Mouse (Mus musculus) G1E (cell line): Measurements from ENCODE around the gene Fxr2. TPM values are rescaled to one million over a fixed set of nuclear protein-coding genes. Genes with fewer than 3 reads are reported as not detected.

Source experiments
- ATAC-seq: 2 replicates; pipeline ENCODE4 v1.8.0; 2016; ENCODE audit warnings: mild to moderate bottlenecking; ENCODE audit not compliant: insufficient number of reproducible peaks, poor library complexity, low FRiP score, severe bottlenecking; ENCODE audit errors: extremely low read depth
- DNase-seq: peaks from one replicate; pipeline ENCODE4 v3.0.0; 2012; ENCODE audit warnings: low spot score
- H3K27me3 ChIP-seq: 2 replicates; pipeline ENCODE4 v1.6.1; 2012; ENCODE audit warnings: mild to moderate bottlenecking, low read length, inconsistent platforms; ENCODE audit not compliant: insufficient read depth
- H3K36me3 ChIP-seq: replicated peaks from 2 replicates; pipeline ENCODE3; 2012; ENCODE audit warnings: mild to moderate bottlenecking, inconsistent platforms
- H3K4me1 ChIP-seq: 2 replicates; pipeline ENCODE4 v1.6.1; 2012; ENCODE audit warnings: low read depth, low read length, inconsistent platforms, mixed read lengths; ENCODE audit not compliant: insufficient read depth
- H3K4me3 ChIP-seq: 2 replicates; pipeline ENCODE4 v1.5.1; 2012; ENCODE audit warnings: low read depth, mild to moderate bottlenecking, inconsistent platforms, low read length, moderate library complexity, mixed read lengths
- H3K9me3 ChIP-seq: replicated peaks from 2 replicates; pipeline ENCODE4 v1.6.1; 2012; ENCODE audit warnings: inconsistent platforms
- CTCF ChIP-seq: IDR thresholded peaks from 2 replicates; pipeline ENCODE4 v1.5.1; 2012; ENCODE audit warnings: low read depth, low read length, inconsistent platforms, mixed read lengths
- GATA1 ChIP-seq: IDR thresholded peaks from 2 replicates; pipeline ENCODE4 v1.6.1; 2012; ENCODE audit warnings: borderline replicate concordance, low read length, inconsistent platforms, mixed read lengths
- GATA2 ChIP-seq: IDR thresholded peaks from 2 replicates; pipeline ENCODE4 v1.6.1; 2012; ENCODE audit warnings: low read depth, low read length, inconsistent platforms, borderline replicate concordance
- POLR2AphosphoS5 ChIP-seq: IDR thresholded peaks from 2 replicates; pipeline ENCODE4 v1.6.1; 2012; ENCODE audit warnings: low read depth, low read length, inconsistent platforms; ENCODE audit not compliant: insufficient replicate concordance
- TAL1 ChIP-seq: conservative IDR thresholded peaks from 2 replicates; pipeline ENCODE4 v1.6.1; 2012; ENCODE audit warnings: low read depth, low read length, inconsistent platforms, mixed read lengths
- polyA plus RNA-seq: library from polyadenylated mRNA; stranded (reverse); fragments of >175 nt; gene quantifications from 2 replicates; pipeline ENCODE4 v1.2.3, GENCODE M21; 2012
- total RNA-seq, 2 experiments: library from RNA; stranded (forward) in 1 of 2; stranded (reverse) in 1 of 2; fragments of 200-1000 nt in 1 of 2; fragments of >200 nt in 1 of 2; fragmentation: Nextera tagmentation in 1 of 2; gene quantifications; 2 replicates each; pipeline ENCODE4 v1.2.3; 2014 to 2017

The Fxr2 gene
- total and polyA plus RNA-seq, 3 experiments: 44.9 to 92.9 (median 82.4) TPM

- H3K4me3 ChIP-seq: no peak overlapping the region
- no peak for TF ChIP-seq GATA1
- TF ChIP-seq CTCF: no peak
- TF ChIP-seq GATA2: no peak
- TF ChIP-seq TAL1: no peak
- no peak for TF ChIP-seq POLR2AphosphoS5
- H3K9me3 ChIP-seq: no peaks in the 10 kb centered on the region
- no peaks in the 10 kb centered on the region for H3K27me3 ChIP-seq
- DNase-seq (no peak), ATAC-seq (no peak)
- H3K36me3 ChIP-seq: peaks cover 86% of the 10 kb centered on the region
- H3K4me1 ChIP-seq: peaks cover 67% of the 10 kb centered on the region
These were observed 41.4 kb upstream of the Fxr2 start for GRCm38 (mm10) chr11:69591424-69591823.

- Histone ChIP-seq H3K36me3 (peaks cover 80% of the 10 kb centered on the region), H3K9me3 (no peaks in the 10 kb centered on the region), H3K4me1 (peaks cover 60% of the 10 kb centered on the region), H3K4me3 (no peak overlapping the region), H3K27me3 (no peaks in the 10 kb centered on the region)
- no peak for TF ChIP-seq POLR2AphosphoS5
- no peak for TF ChIP-seq CTCF
- no peak for TF ChIP-seq GATA1
- TF ChIP-seq GATA2: no peak
- no peak for TF ChIP-seq TAL1
- ATAC-seq (no peak), DNase-seq (no peak)
These were observed 40.7 kb upstream of the Fxr2 start for GRCm38 (mm10) chr11:69591899-69592637.

GRCm38 (mm10) chr11:69592799-69593198, 40.0 kb upstream of the Fxr2 start:
- no peak overlapping the region for H3K4me3 ChIP-seq
- ATAC-seq (no peak), DNase-seq (no peak)
- H3K36me3 ChIP-seq: peaks cover 78% of the 10 kb centered on the region
- no peaks in the 10 kb centered on the region for H3K9me3 ChIP-seq
- peaks cover 53% of the 10 kb centered on the region for H3K4me1 ChIP-seq
- H3K27me3 ChIP-seq: no peaks in the 10 kb centered on the region
- TF ChIP-seq CTCF (no peak), POLR2AphosphoS5 (no peak), GATA1 (no peak), GATA2 (no peak), TAL1 (no peak)

- DNase-seq: no peak
- Histone ChIP-seq H3K36me3 (peaks cover 66% of the 10 kb centered on the region), H3K4me1 (peaks cover 46% of the 10 kb centered on the region)
These were observed 37.9 kb upstream of the Fxr2 start for GRCm38 (mm10) chr11:69594853-69595252.

GRCm38 (mm10) chr11:69599436-69599835, 33.4 kb upstream of the Fxr2 start:
- Histone ChIP-seq H3K4me1 (peaks cover 59% of the 10 kb centered on the region), H3K36me3 (peaks cover 66% of the 10 kb centered on the region), H3K27me3 (no peaks in the 10 kb centered on the region), H3K4me3 (peak overlapping the region; percentile 50; the same call in 1 of the 2 replicates), H3K9me3 (no peaks in the 10 kb centered on the region)
- TF ChIP-seq GATA1: no peak
- no peak for TF ChIP-seq POLR2AphosphoS5
- TF ChIP-seq CTCF: no peak
- no peak for DNase-seq
- ATAC-seq: no peak

More at GRCm38 (mm10) chr11:69594853-69595252, 37.9 kb upstream of the Fxr2 start:
- no peak overlapping the region for H3K4me3 ChIP-seq
- no peaks in the 10 kb centered on the region for H3K9me3 ChIP-seq
- TF ChIP-seq CTCF (no peak), TAL1 (no peak), POLR2AphosphoS5 (no peak), GATA1 (no peak), GATA2 (no peak)
- ATAC-seq: no peak
- H3K27me3 ChIP-seq: no peaks in the 10 kb centered on the region

- peaks cover 66% of the 10 kb centered on the region for H3K4me1 ChIP-seq
- ATAC-seq: no peak
- H3K9me3 ChIP-seq: no peaks in the 10 kb centered on the region
- H3K36me3 ChIP-seq: peaks cover 61% of the 10 kb centered on the region
- DNase-seq: no peak
- peak overlapping the region; percentile 50; the same call in 1 of the 2 replicates for H3K4me3 ChIP-seq
- TF ChIP-seq POLR2AphosphoS5: no peak
- TF ChIP-seq CTCF: no peak
- no peak for TF ChIP-seq TAL1
- no peak for TF ChIP-seq GATA1
- no peak for TF ChIP-seq GATA2
- H3K27me3 ChIP-seq: no peaks in the 10 kb centered on the region
These were observed 32.7 kb upstream of the Fxr2 start for GRCm38 (mm10) chr11:69600098-69600497.
